Mouse (Mus musculus): ENCODE measurements around the gene Cd36.

DNA sequence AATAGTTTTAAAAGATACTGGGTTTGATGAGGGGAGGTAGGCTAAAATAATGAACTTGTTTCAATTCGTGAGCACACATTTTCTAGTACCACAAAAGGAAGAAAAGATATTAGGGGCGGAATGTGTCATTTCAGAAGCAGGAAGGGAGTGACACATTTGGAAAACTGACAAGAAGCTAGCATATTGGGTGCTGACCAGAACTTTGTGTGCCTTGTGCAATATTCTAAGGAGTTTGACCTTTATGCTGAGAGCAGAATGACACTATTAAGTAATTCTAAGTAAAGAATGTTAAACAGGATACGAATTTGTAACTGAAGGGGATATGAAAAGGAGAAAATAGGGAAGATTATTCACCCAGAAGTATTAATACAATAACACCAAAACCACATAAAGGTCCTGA lies 12.0 kb downstream of the Cd36 start:
- TF ChIP-seq GATA1 (IDR thresholded peaks at IDR 0.05; ENCODE audit: borderline replicate concordance, low read length) (no peak), FLI1 (IDR thresholded peaks at IDR 0.05; ENCODE audit: low read length) (no peak)

Data from megakaryocyte, embryonic 14.5 days (primary cell).